Mouse (Mus musculus) kidney, adult 2 months (tissue): Measurements from ENCODE around the gene Foxn1. TPM values are rescaled to one million over a fixed set of nuclear protein-coding genes. Genes with fewer than 3 reads are reported as not detected.

Experiments
- DNase-seq: peaks from one replicate; pipeline ENCODE4 v3.0.0; 2021
- H3K27ac ChIP-seq: fragments of 200-500 bp; 2 replicates; pipeline ENCODE4 v1.5.1; 2012; ENCODE audit warnings: low read depth, low read length, control low read depth, inconsistent platforms; ENCODE audit not compliant: insufficient read depth
- H3K27me3 ChIP-seq: fragments of 200-500 bp; replicated peaks from 2 replicates; pipeline ENCODE4 v1.6.1; 2012; ENCODE audit warnings: mild to moderate bottlenecking, moderate library complexity, low read length, inconsistent platforms; ENCODE audit not compliant: control insufficient read depth, insufficient read depth
- H3K36me3 ChIP-seq: fragments of 200-500 bp; 2 replicates; pipeline ENCODE4 v1.6.1; 2012; ENCODE audit warnings: mild to moderate bottlenecking, moderate library complexity, low read length, inconsistent platforms; ENCODE audit not compliant: control insufficient read depth, insufficient read depth
- H3K4me1 ChIP-seq: fragments of 200-500 bp; 2 replicates; pipeline ENCODE4 v1.6.1; 2011; ENCODE audit warnings: low read length; ENCODE audit not compliant: control insufficient read depth, insufficient read depth
- H3K4me3 ChIP-seq: fragments of 200-500 bp; 2 replicates; pipeline ENCODE4 v1.5.1; 2011; ENCODE audit warnings: mild to moderate bottlenecking, low read depth, low read length, control low read depth; ENCODE audit not compliant: insufficient read depth
- CTCF ChIP-seq: fragments of 200-500 bp; conservative IDR thresholded peaks from 2 replicates; pipeline ENCODE4 v1.5.1; 2011; ENCODE audit warnings: low read depth, mild to moderate bottlenecking, control low read depth, low read length, moderate library complexity, mixed read lengths; ENCODE audit not compliant: insufficient read depth, insufficient read length
- POLR2A ChIP-seq: fragments of 200-500 bp; IDR thresholded peaks from one replicate; pipeline ENCODE4 v1.6.1; 2011; ENCODE audit warnings: low read depth, low read length, control low read depth
- WGBS: fragments of 180-500 bp; shearing (Covaris S2); methylation state at CpG from one replicate; pipeline ENCODE4 v1.1.7; 2018; 5-methylcytosine and 5-hydroxymethylcytosine counted together
- polyA plus RNA-seq: library from polyadenylated mRNA; depleted of rRNA; stranded (reverse); fragments of >200 nt; gene quantifications from 2 replicates; pipeline ENCODE4 v1.2.3, GENCODE M21; 2012

Gene Foxn1
- polyA plus RNA-seq, 1 experiment: 0.05 TPM

- Histone ChIP-seq H3K27me3 (no peaks in the 10 kb centered on the region), H3K27ac (no peak within 1 kb of the TSS), H3K4me3 (peak within 1 kb of the TSS; percentile 55), H3K36me3 (no peaks in the 10 kb centered on the region), H3K4me1 (no peaks in the 10 kb centered on the region; the same call in 1 of the 2 replicates)
- peak; percentile 78 for DNase-seq
- 3% methylated on average over 62 of the region's 66 CpGs for WGBS
- TF ChIP-seq CTCF (no peak), POLR2A (no peak)
These were observed 42.7 kb downstream of the Foxn1 start, which contains the start of gene Unc119 for GRCm38 (mm10) chr11:78343381-78344327. TSS of gene Unc119 (plus strand) at chr11:78343482.

DNA sequence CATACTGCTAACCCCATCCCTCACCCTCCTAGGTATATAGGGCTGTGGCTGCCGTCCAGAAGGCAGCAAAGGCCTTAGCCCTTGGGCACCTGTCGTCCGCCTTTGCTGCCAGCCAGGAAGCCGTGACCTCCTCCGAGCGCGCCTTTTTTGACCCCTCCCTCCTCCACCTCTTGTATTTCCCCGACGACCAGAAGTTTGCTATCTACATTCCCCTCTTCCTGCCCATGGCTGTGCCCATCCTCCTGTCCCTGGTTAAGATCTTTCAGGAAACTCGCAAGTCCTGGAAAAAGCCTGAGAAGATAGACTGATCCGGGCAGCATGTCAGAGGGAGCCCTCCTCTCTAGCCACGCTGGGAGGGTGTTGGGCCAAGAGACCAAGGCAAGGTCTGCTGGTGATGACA is 44.7 kb downstream of the Foxn1 start:
- WGBS: 73% methylated on average over 12 of the region's 12 CpGs
- no peak for DNase-seq
- TF ChIP-seq POLR2A (no peak), CTCF (no peak)
- Histone ChIP-seq H3K27me3 (no peaks in the 10 kb centered on the region), H3K4me3 (no peak overlapping the region), H3K36me3 (no peaks in the 10 kb centered on the region), H3K4me1 (no peaks in the 10 kb centered on the region; the same call in 1 of the 2 replicates), H3K27ac (no peak overlapping the region)

DNA sequence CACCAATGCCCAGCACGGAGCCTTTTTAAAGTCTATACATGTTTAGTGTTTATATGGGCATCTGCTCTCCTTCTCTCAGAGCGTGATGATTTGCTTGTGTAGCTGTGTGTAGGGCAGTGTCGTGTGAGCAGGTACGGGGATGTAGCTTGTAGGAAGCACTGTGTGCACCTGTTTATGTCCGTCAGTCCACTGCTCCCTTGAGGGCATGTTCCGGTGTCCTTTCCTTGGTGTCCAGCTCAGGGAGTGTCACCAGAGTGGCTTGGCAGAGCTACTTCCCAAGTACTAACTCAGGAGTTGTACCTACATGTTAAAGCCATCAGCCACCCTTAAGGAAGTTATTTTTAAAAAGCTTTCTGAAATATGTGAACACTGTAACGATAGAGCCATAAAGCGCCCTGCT is 49.3 kb downstream of the Foxn1 start:
- no peaks in the 10 kb centered on the region for H3K36me3 ChIP-seq
- WGBS: 97% methylated on average over 8 of the region's 8 CpGs
- no peaks in the 10 kb centered on the region for H3K27me3 ChIP-seq
- DNase-seq: no peak
- H3K4me1 ChIP-seq: no peaks in the 10 kb centered on the region
- TF ChIP-seq POLR2A (no peak), CTCF (no peak)
- H3K4me3 ChIP-seq: no peak overlapping the region
- no peak overlapping the region for H3K27ac ChIP-seq

GRCm38 (mm10) chr11:78333992-78334391 is 52.4 kb downstream of the Foxn1 start:
- TF ChIP-seq CTCF: no peak
- TF ChIP-seq POLR2A: no peak
- no peaks in the 10 kb centered on the region for H3K36me3 ChIP-seq
- DNase-seq: no peak
- 74% methylated on average over 5 of the region's 5 CpGs for WGBS
- no peaks in the 10 kb centered on the region for H3K27me3 ChIP-seq
- H3K4me1 ChIP-seq: 0 out of 2 replicates have a peak, but pooled peaks cover 2% of the 10 kb centered on the region
- no peak overlapping the region for H3K27ac ChIP-seq
- H3K4me3 ChIP-seq: no peak overlapping the region

DNA sequence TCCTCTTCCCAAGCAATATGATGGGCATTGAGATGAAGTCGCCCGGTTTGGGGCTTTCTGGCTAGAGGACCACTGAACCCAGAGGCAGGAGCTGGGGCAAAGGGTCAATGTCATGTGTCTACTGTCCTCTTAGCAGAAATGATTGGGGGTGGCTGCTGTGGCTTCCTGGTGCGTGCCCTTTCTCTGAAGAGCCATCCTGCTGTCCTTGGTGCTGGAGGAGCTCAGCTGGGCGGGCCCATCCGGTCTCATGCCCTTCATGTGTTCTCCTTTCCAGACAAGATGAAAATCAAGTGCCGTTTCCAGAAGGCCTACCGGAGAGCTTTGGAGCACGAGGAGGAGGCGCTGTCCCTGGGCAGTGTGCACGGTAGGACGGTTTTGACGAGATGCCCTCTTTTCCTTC is 53.7 kb downstream of the Foxn1 start:
- no peak for DNase-seq
- Histone ChIP-seq H3K27ac (no peak overlapping the region), H3K36me3 (no peaks in the 10 kb centered on the region), H3K4me3 (no peak overlapping the region), H3K4me1 (0 out of 2 replicates have a peak, but pooled peaks cover 4% of the 10 kb centered on the region), H3K27me3 (no peaks in the 10 kb centered on the region)
- TF ChIP-seq CTCF: no peak
- TF ChIP-seq POLR2A: no peak
- WGBS: 83% methylated on average over 12 of the region's 12 CpGs

- no peak for DNase-seq
- Histone ChIP-seq H3K36me3 (no peaks in the 10 kb centered on the region), H3K4me3 (peak overlapping the region; percentile 83), H3K27me3 (no peaks in the 10 kb centered on the region), H3K27ac (no peak overlapping the region), H3K4me1 (0 out of 2 replicates have a peak, but pooled peaks cover 4% of the 10 kb centered on the region)
- TF ChIP-seq CTCF: no peak
- 1% methylated on average over 41 of the region's 41 CpGs for WGBS
These were observed 57.8 kb downstream of the Foxn1 start for GRCm38 (mm10) chr11:78328512-78329056.

DNA sequence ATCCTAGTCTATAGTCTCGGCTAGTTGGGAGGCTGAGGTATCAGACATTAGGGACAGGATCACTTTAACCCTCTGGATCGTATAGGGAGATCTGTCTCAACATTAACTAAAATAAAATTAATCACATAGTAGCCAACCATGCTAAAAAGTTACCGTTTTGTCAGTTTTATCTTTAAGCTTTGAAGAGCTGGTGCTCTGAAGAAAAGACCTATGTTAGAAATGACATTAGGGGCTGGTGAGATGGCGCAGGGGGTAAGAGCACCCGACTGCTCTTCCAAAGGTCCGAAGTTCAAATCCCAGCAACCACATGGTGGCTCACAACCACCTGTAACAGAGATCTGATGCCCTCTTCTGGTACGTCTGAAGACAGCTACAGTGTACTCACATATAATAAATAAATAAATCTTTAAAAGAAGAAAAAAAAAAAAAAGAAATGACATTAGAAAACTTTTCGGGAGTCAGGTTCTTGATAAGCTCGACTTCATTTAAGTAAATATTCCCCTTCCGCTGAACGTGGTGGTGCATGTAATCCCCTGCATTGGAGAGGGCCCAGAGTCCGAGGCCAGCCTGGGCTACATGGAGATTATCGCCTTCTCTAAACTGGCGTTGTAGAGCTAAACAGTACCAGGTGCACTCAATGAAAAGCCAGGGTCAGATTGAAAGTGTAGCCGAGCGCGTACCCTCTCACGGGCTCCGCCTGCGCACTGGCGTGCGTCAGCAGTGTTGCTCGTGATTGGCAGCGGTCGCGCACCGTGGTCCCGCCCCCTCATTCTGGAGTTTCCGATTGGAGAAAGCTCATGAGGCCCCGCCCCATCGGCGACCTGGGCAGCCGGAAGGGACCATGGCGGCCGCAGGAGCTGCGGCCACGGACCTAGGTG is 58.5 kb downstream of the Foxn1 start, which contains the start of gene Pigs:
Gene Pigs, plus strand, starts transcription at position 782 of the 878 bp plus-strand sequence.
- 9% methylated on average over 37 of the region's 37 CpGs for WGBS
- no peak for TF ChIP-seq CTCF
- peak; percentile 7 for TF ChIP-seq POLR2A
- peak within 1 kb of the TSS; percentile 34; the same call in 1 of the 2 replicates for H3K27ac ChIP-seq

More for the DNA sequence above, 58.5 kb downstream of the Foxn1 start, which contains the start of gene Pigs:
- H3K27me3 ChIP-seq: no peaks in the 10 kb centered on the region
- H3K4me3 ChIP-seq: peak within 1 kb of the TSS; percentile 83
- peaks cover 9% of the 10 kb centered on the region; the same call in 1 of the 2 replicates for H3K4me1 ChIP-seq
- peak; percentile 99 for DNase-seq
- H3K36me3 ChIP-seq: no peaks in the 10 kb centered on the region
